Mouse (Mus musculus) cerebellum, adult 11-12 months (tissue): Measurements from ENCODE around the gene Pwp1.
"Not testable (repeated sequence)": the region's sequence is repeated elsewhere in the genome, so short reads cannot be mapped to it uniquely, and the experiment has no call there.

ENCODE experiments used
- DNase-seq: peaks from one replicate; pipeline ENCODE4 v3.0.0; 2022

Gene Pwp1

GRCm38 (mm10) chr10:85829085-85829853 lies at the start of gene Pwp1:
TSS of gene Pwp1 (plus strand) at chr10:85829494.
- peak; percentile 47 for DNase-seq

GRCm38 (mm10) chr10:85822143-85822696 lies 7.1 kb upstream of the Pwp1 start:
- not testable (repeated sequence) for DNase-seq

GRCm38 (mm10) chr10:85823752-85824151 lies 5.5 kb upstream of the Pwp1 start:
- not testable (repeated sequence) for DNase-seq

GRCm38 (mm10) chr10:85828722-85829084 lies 591 bp upstream of the Pwp1 start:
- not testable (repeated sequence) for DNase-seq

GRCm38 (mm10) chr10:85846105-85846862 lies 17.0 kb downstream of the Pwp1 start:
- no peak for DNase-seq

- peak; percentile 91 for DNase-seq
Observed at GRCm38 (mm10) chr10:85871698-85872478, 42.6 kb downstream of the Pwp1 start.

- DNase-seq, result no peak
Observed at GRCm38 (mm10) chr10:85872479-85872773, 43.1 kb downstream of the Pwp1 start.

- DNase-seq, result no peak
Observed at GRCm38 (mm10) chr10:85873861-85874544, 44.7 kb downstream of the Pwp1 start.

- no peak for DNase-seq
Observed at GRCm38 (mm10) chr10:85875812-85876211, 46.5 kb downstream of the Pwp1 start.

- no peak for DNase-seq
Observed at GRCm38 (mm10) chr10:85879886-85880486, 50.7 kb downstream of the Pwp1 start.

- DNase-seq, result peak; percentile 97
Observed at GRCm38 (mm10) chr10:85916498-85917309, 87.4 kb downstream of the Pwp1 start, which contains the start of gene Prdm4. TSS of gene Prdm4 (minus strand) at chr10:85917142.

GRCm38 (mm10) chr10:85927676-85928445 lies 98.6 kb downstream of the Pwp1 start, which contains the start of gene Ascl4:
TSS of gene Ascl4 (plus strand) at chr10:85927681.
- DNase-seq, result no peak

GRCm38 (mm10) chr10:85928499-85929207 lies 99.4 kb downstream of the Pwp1 start:
- peak; percentile 89 for DNase-seq

- DNase-seq, result no peak
Observed at GRCm38 (mm10) chr10:85929208-85929591, 99.9 kb downstream of the Pwp1 start.

GRCm38 (mm10) chr10:85929962-85930361 lies 100.7 kb downstream of the Pwp1 start:
- no peak for DNase-seq

GRCm38 (mm10) chr10:85936280-85936965 lies 107.1 kb downstream of the Pwp1 start:
- DNase-seq, result no peak
